Mouse (Mus musculus): ENCODE results near the gene Elane. TPM values are rescaled to one million over a fixed set of nuclear protein-coding genes. Genes with fewer than 3 reads are reported as not detected.

The Elane gene
- polyA plus RNA-seq, 1 experiment from 2014 or later: 0.42 TPM

- Histone ChIP-seq H3K4me2 (ENCODE audit: low read length) (no peak overlapping the region), H3K36me3 (ENCODE audit: control insufficient read depth, insufficient read depth, low read length) (peaks cover 79% of the 10 kb centered on the region)
Measured at GRCm38 (mm10) chr10:79897316-79898245, 11.5 kb downstream of the Elane start.

GRCm38 (mm10) chr10:79900951-79901410 lies 14.9 kb downstream of the Elane start:
- WGBS: 63% methylated on average over 2 of the region's 2 CpGs
- H3K4me3 ChIP-seq (ENCODE audit: control insufficient read depth in 1 of 2, insufficient read depth in 1 of 2, low read depth in 1 of 2, low read length in 2 of 2): no peak overlapping the region
- peaks cover 95% of the 10 kb centered on the region for H3K36me3 ChIP-seq (ENCODE audit: control insufficient read depth, insufficient read depth, low read length)
- H3K4me2 ChIP-seq (ENCODE audit: low read length): no peak overlapping the region
- no peak for ATAC-seq (ENCODE audit: insufficient number of reproducible peaks, insufficient read depth, low FRiP score, low read depth)
- no peaks in the 10 kb centered on the region for H3K4me1 ChIP-seq (ENCODE audit: control insufficient read depth in 2 of 2, insufficient read depth in 2 of 2, low read length in 2 of 2)
- no peaks in the 10 kb centered on the region for H3K9me3 ChIP-seq (ENCODE audit: control insufficient read depth, low read length)
- no peaks in the 10 kb centered on the region for H3K27me3 ChIP-seq (ENCODE audit: control insufficient read depth, insufficient read depth, low read length)
- H3K27ac ChIP-seq (replicated peaks in 1 of 2; ENCODE audit: control insufficient read depth in 1 of 2, insufficient read depth in 1 of 2, low read depth in 2 of 2, low read length in 2 of 2): no peak overlapping the region
- no peak overlapping the region for H3K9ac ChIP-seq (ENCODE audit: low read length)

More at GRCm38 (mm10) chr10:79897316-79898245, 11.5 kb downstream of the Elane start:
- Histone ChIP-seq H3K9ac (ENCODE audit: low read length) (no peak overlapping the region), H3K27me3 (ENCODE audit: control insufficient read depth, insufficient read depth, low read length) (no peaks in the 10 kb centered on the region), H3K27ac (replicated peaks in 1 of 2; ENCODE audit: control insufficient read depth in 1 of 2, insufficient read depth in 1 of 2, low read depth in 2 of 2, low read length in 2 of 2) (no peak overlapping the region), H3K9me3 (ENCODE audit: control insufficient read depth, low read length) (no peaks in the 10 kb centered on the region), H3K4me3 (ENCODE audit: control insufficient read depth in 1 of 2, insufficient read depth in 1 of 2, low read depth in 1 of 2, low read length in 2 of 2) (no peak overlapping the region), H3K4me1 (ENCODE audit: control insufficient read depth in 2 of 2, insufficient read depth in 2 of 2, low read length in 2 of 2) (no peaks in the 10 kb centered on the region)
- WGBS: 57% methylated on average over 20 of the region's 20 CpGs
- ATAC-seq (ENCODE audit: insufficient number of reproducible peaks, insufficient read depth, low FRiP score, low read depth): no peak

GRCm38 (mm10) chr10:79906712-79907111 lies 20.7 kb downstream of the Elane start:
- WGBS: 97% methylated on average over 9 of the region's 9 CpGs
- no peak overlapping the region for H3K4me3 ChIP-seq (ENCODE audit: control insufficient read depth in 1 of 2, insufficient read depth in 1 of 2, low read depth in 1 of 2, low read length in 2 of 2)
- H3K9me3 ChIP-seq (ENCODE audit: control insufficient read depth, low read length): no peaks in the 10 kb centered on the region
- no peak for ATAC-seq (ENCODE audit: insufficient number of reproducible peaks, insufficient read depth, low FRiP score, low read depth)
- no peak overlapping the region for H3K9ac ChIP-seq (ENCODE audit: low read length)
- H3K4me2 ChIP-seq (ENCODE audit: low read length): no peak overlapping the region
- H3K4me1 ChIP-seq (ENCODE audit: control insufficient read depth in 2 of 2, insufficient read depth in 2 of 2, low read length in 2 of 2): peaks cover 0 to 5% of the 10 kb centered on the region in 2 experiments; a peak in 2 of 4 replicates
- no peak overlapping the region for H3K27ac ChIP-seq (replicated peaks in 1 of 2; ENCODE audit: control insufficient read depth in 1 of 2, insufficient read depth in 1 of 2, low read depth in 2 of 2, low read length in 2 of 2)
- peaks cover 72% of the 10 kb centered on the region for H3K36me3 ChIP-seq (ENCODE audit: control insufficient read depth, insufficient read depth, low read length)
- no peaks in the 10 kb centered on the region for H3K27me3 ChIP-seq (ENCODE audit: control insufficient read depth, insufficient read depth, low read length)

- peaks cover 71% of the 10 kb centered on the region for H3K36me3 ChIP-seq (ENCODE audit: control insufficient read depth, insufficient read depth, low read length)
- no peak overlapping the region for H3K4me2 ChIP-seq (ENCODE audit: low read length)
- ATAC-seq (ENCODE audit: insufficient number of reproducible peaks, insufficient read depth, low FRiP score, low read depth): no peak
- WGBS: 95% methylated on average over 10 of the region's 10 CpGs
- peaks cover 0 to 5% of the 10 kb centered on the region in 2 experiments; a peak in 2 of 4 replicates for H3K4me1 ChIP-seq (ENCODE audit: control insufficient read depth in 2 of 2, insufficient read depth in 2 of 2, low read length in 2 of 2)
- no peaks in the 10 kb centered on the region for H3K9me3 ChIP-seq (ENCODE audit: control insufficient read depth, low read length)
- H3K9ac ChIP-seq (ENCODE audit: low read length): no peak overlapping the region
- no peaks in the 10 kb centered on the region for H3K27me3 ChIP-seq (ENCODE audit: control insufficient read depth, insufficient read depth, low read length)
- no peak overlapping the region for H3K4me3 ChIP-seq (ENCODE audit: control insufficient read depth in 1 of 2, insufficient read depth in 1 of 2, low read depth in 1 of 2, low read length in 2 of 2)
- no peak overlapping the region for H3K27ac ChIP-seq (replicated peaks in 1 of 2; ENCODE audit: control insufficient read depth in 1 of 2, insufficient read depth in 1 of 2, low read depth in 2 of 2, low read length in 2 of 2)
Measured at GRCm38 (mm10) chr10:79907415-79907814, 21.4 kb downstream of the Elane start.

GRCm38 (mm10) chr10:79908167-79909091 lies 22.4 kb downstream of the Elane start, which contains the start of gene Med16:
Med16 (minus strand) TSS chr10:79908923.
- Histone ChIP-seq H3K36me3 (ENCODE audit: control insufficient read depth, insufficient read depth, low read length) (peaks cover 63% of the 10 kb centered on the region), H3K4me3 (ENCODE audit: control insufficient read depth in 1 of 2, insufficient read depth in 1 of 2, low read depth in 1 of 2, low read length in 2 of 2) (peak within 1 kb of the TSS; percentile 72 to 89), H3K27me3 (ENCODE audit: control insufficient read depth, insufficient read depth, low read length) (no peaks in the 10 kb centered on the region), H3K9ac (ENCODE audit: low read length) (peak within 1 kb of the TSS; percentile 92), H3K27ac (replicated peaks in 1 of 2; ENCODE audit: control insufficient read depth in 1 of 2, insufficient read depth in 1 of 2, low read depth in 2 of 2, low read length in 2 of 2) (peak within 1 kb of the TSS; percentile 94 to 97), H3K4me1 (ENCODE audit: control insufficient read depth in 2 of 2, insufficient read depth in 2 of 2, low read length in 2 of 2) (peaks cover 0 to 5% of the 10 kb centered on the region in 2 experiments; a peak in 2 of 4 replicates), H3K9me3 (ENCODE audit: control insufficient read depth, low read length) (no peaks in the 10 kb centered on the region), H3K4me2 (ENCODE audit: low read length) (peak within 1 kb of the TSS; percentile 63)
- peak; percentile 95 for ATAC-seq (ENCODE audit: insufficient number of reproducible peaks, insufficient read depth, low FRiP score, low read depth)
- WGBS: 2% methylated on average over 52 of the region's 52 CpGs

- peak overlapping the region; percentile 63 for H3K4me2 ChIP-seq (ENCODE audit: low read length)
- peak overlapping the region; percentile 6 to 30; a peak in 3 of 4 replicates for H3K27ac ChIP-seq (replicated peaks in 1 of 2; ENCODE audit: control insufficient read depth in 1 of 2, insufficient read depth in 1 of 2, low read depth in 2 of 2, low read length in 2 of 2)
- 23% methylated on average over 14 of the region's 14 CpGs for WGBS
- H3K36me3 ChIP-seq (ENCODE audit: control insufficient read depth, insufficient read depth, low read length): peaks cover 57% of the 10 kb centered on the region
- H3K9ac ChIP-seq (ENCODE audit: low read length): peak overlapping the region; percentile 92
- ATAC-seq (ENCODE audit: insufficient number of reproducible peaks, insufficient read depth, low FRiP score, low read depth): no peak; the same call in 1 of the 2 replicates
- peak overlapping the region in 1 of 2 experiments; percentile 72; a peak in 2 of 4 replicates for H3K4me3 ChIP-seq (ENCODE audit: control insufficient read depth in 1 of 2, insufficient read depth in 1 of 2, low read depth in 1 of 2, low read length in 2 of 2)
- H3K27me3 ChIP-seq (ENCODE audit: control insufficient read depth, insufficient read depth, low read length): no peaks in the 10 kb centered on the region
- peaks cover 2 to 10% of the 10 kb centered on the region in 2 experiments; a peak in 2 of 4 replicates for H3K4me1 ChIP-seq (ENCODE audit: control insufficient read depth in 2 of 2, insufficient read depth in 2 of 2, low read length in 2 of 2)
- H3K9me3 ChIP-seq (ENCODE audit: control insufficient read depth, low read length): no peaks in the 10 kb centered on the region
Measured at GRCm38 (mm10) chr10:79909092-79909922, 23.3 kb downstream of the Elane start.
